8 mouse cellular contexts compared by ENCODE assay signal in the genomic region with DNA sequence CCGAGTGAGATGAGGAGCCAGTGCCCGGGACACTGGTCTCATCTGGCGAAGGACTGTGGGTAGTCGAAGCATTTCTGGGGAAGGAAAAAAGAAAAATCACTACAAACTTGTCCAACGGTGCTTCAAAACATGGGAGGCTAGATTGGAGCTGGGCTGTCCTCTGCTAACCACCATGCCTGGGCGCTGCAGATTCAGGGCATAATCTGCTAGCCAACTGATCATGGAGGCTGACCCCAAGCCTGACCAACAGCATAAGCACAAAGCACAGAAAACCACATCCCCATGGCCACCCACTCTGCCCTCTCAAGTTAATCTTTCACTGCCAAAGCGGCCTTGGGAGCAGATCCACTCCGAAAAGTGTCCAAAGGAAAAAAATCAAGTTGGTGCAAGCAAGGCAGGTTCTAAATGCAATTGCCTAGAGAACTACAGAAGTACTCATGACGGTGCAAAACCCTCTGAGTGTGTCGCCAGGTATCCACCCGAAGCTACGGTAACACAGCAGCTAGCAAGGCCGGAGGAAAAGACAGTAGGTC. TPM values are rescaled to one million over a fixed set of nuclear protein-coding genes. Genes with fewer than 3 reads are reported as not detected.
DNase-seq lines count a peak whose midpoint lies in the region; ATAC-seq and TF ChIP-seq lines count a peak whose summit lies in the region.

No protein-coding gene starts in this region.

- peak overlapping the region; percentile 91 for H3K9ac ChIP-seq in lung, embryonic 15.5 days
- H3K9ac ChIP-seq in forebrain, embryonic 13.5 days: peak overlapping the region; percentile 94
- H3K9ac ChIP-seq in lung, embryonic 16.5 days (ENCODE audit: low read length): peak overlapping the region; percentile 96
- H3K9ac ChIP-seq in stomach, embryonic 15.5 days: peak overlapping the region; percentile 95

- no peak for DNase-seq in lung, postnatal 36 days
- DNase-seq in kidney, adult 2 months: peak; percentile 86
- DNase-seq in cerebellum, adult 18-20 months: no peak

- peaks cover 30% of the 10 kb centered on the region for H3K4me1 ChIP-seq in lung, embryonic 15.5 days
- H3K4me1 ChIP-seq in bone marrow, adult 2 months (ENCODE audit: control insufficient read depth, insufficient read depth, low read length): no peaks in the 10 kb centered on the region; the same call in 1 of the 2 replicates
- H3K4me1 ChIP-seq in forebrain, embryonic 13.5 days: peaks cover 48% of the 10 kb centered on the region
- H3K4me1 ChIP-seq in kidney, adult 2 months (ENCODE audit: control insufficient read depth, insufficient read depth, low read length): peaks cover 2% of the 10 kb centered on the region; the same call in 1 of the 2 replicates
- H3K4me1 ChIP-seq in lung, embryonic 16.5 days (replicated peaks; ENCODE audit: control insufficient read depth, insufficient read depth, low read length): peaks cover 25% of the 10 kb centered on the region
- peaks cover 15% of the 10 kb centered on the region for H3K4me1 ChIP-seq in stomach, embryonic 15.5 days

- no peak for TF ChIP-seq CTCF in bone marrow, adult 2 months (IDR thresholded peaks at IDR 0.05; ENCODE audit: control insufficient read depth, insufficient read depth, low read length)
- no peak for TF ChIP-seq CTCF in kidney, adult 2 months (conservative IDR thresholded peaks at IDR 0.05; ENCODE audit: insufficient read depth, insufficient read length, low read depth, low read length)

- no peaks in the 10 kb centered on the region for H3K9me3 ChIP-seq in lung, embryonic 15.5 days
- no peaks in the 10 kb centered on the region for H3K9me3 ChIP-seq in forebrain, embryonic 13.5 days (replicated peaks)
- H3K9me3 ChIP-seq in lung, embryonic 16.5 days (ENCODE audit: control insufficient read depth, low read length): 0 out of 2 replicates have a peak, but pooled peaks cover 3% of the 10 kb centered on the region
- H3K9me3 ChIP-seq in stomach, embryonic 15.5 days: no peaks in the 10 kb centered on the region

- peaks cover 44% of the 10 kb centered on the region for H3K36me3 ChIP-seq in lung, embryonic 15.5 days
- H3K36me3 ChIP-seq in forebrain, embryonic 13.5 days (ENCODE audit: poor library complexity, severe bottlenecking): peaks cover 47% of the 10 kb centered on the region
- H3K36me3 ChIP-seq in kidney, adult 2 months (ENCODE audit: control insufficient read depth, insufficient read depth, low read length): peaks cover 6% of the 10 kb centered on the region; the same call in 1 of the 2 replicates
- H3K36me3 ChIP-seq in lung, embryonic 16.5 days (ENCODE audit: control insufficient read depth, insufficient read depth, low read length): peaks cover 25% of the 10 kb centered on the region
- peaks cover 25% of the 10 kb centered on the region for H3K36me3 ChIP-seq in stomach, embryonic 15.5 days

- under 1% methylated on average over 13 of the region's 13 CpGs for WGBS in lung, embryonic 15.5 days
- 2% methylated on average over 13 of the region's 13 CpGs for WGBS in bone marrow, adult 2 months
- WGBS in forebrain, embryonic 13.5 days: 2% methylated on average over 13 of the region's 13 CpGs
- 2% methylated on average over 13 of the region's 13 CpGs for whole genome bisulfite sequencing in kidney, adult 2 months
- WGBS in lung, embryonic 16.5 days: under 1% methylated on average over 13 of the region's 13 CpGs
- WGBS in stomach, embryonic 15.5 days: under 1% methylated on average over 13 of the region's 13 CpGs

- ATAC-seq in lung, embryonic 15.5 days (ENCODE audit: borderline replicate concordance, extremely low read depth, low FRiP score, low TSS enrichment): no peak
- no peak for ATAC-seq in forebrain, embryonic 13.5 days
- ATAC-seq in lung, embryonic 16.5 days (ENCODE audit: low read depth): peak; percentile 0; the same call in 1 of the 2 replicates
- ATAC-seq in stomach, embryonic 15.5 days (ENCODE audit: insufficient read depth, low FRiP score, low read depth): no peak

- peak overlapping the region; percentile 95 for H3K27ac ChIP-seq in lung, embryonic 15.5 days
- peak overlapping the region; percentile 97 for H3K27ac ChIP-seq in bone marrow, adult 2 months (ENCODE audit: control insufficient read depth, insufficient read depth, low read depth, low read length, poor library complexity)
- H3K27ac ChIP-seq in forebrain, embryonic 13.5 days: peak overlapping the region; percentile 95
- H3K27ac ChIP-seq in kidney, adult 2 months (ENCODE audit: insufficient read depth, low read depth, low read length): peak overlapping the region; percentile 95
- peak overlapping the region; percentile 97 for H3K27ac ChIP-seq in lung, embryonic 16.5 days (ENCODE audit: low read length)
- H3K27ac ChIP-seq in stomach, embryonic 15.5 days: peak overlapping the region; percentile 96

- H3K27me3 ChIP-seq in lung, embryonic 15.5 days: no peaks in the 10 kb centered on the region
- H3K27me3 ChIP-seq in forebrain, embryonic 13.5 days: no peaks in the 10 kb centered on the region
- no peaks in the 10 kb centered on the region for H3K27me3 ChIP-seq in kidney, adult 2 months (replicated peaks; ENCODE audit: control insufficient read depth, insufficient read depth, low read length)
- no peaks in the 10 kb centered on the region for H3K27me3 ChIP-seq in lung, embryonic 16.5 days (ENCODE audit: control insufficient read depth, insufficient read depth, low read depth, low read length)
- H3K27me3 ChIP-seq in stomach, embryonic 15.5 days (replicated peaks): no peaks in the 10 kb centered on the region

- H3K4me2 ChIP-seq in lung, embryonic 15.5 days: peak overlapping the region; percentile 70
- H3K4me2 ChIP-seq in forebrain, embryonic 13.5 days: peak overlapping the region; percentile 93
- H3K4me2 ChIP-seq in lung, embryonic 16.5 days (ENCODE audit: low read depth, low read length): peak overlapping the region; percentile 77
- peak overlapping the region; percentile 61 for H3K4me2 ChIP-seq in stomach, embryonic 15.5 days

- peak overlapping the region; percentile 78 for H3K4me3 ChIP-seq in lung, embryonic 15.5 days
- peak overlapping the region; percentile 99 for H3K4me3 ChIP-seq in bone marrow, adult 2 months (replicated peaks; ENCODE audit: control insufficient read depth, low read depth, low read length)
- H3K4me3 ChIP-seq in forebrain, embryonic 13.5 days: peak overlapping the region; percentile 94
- peak overlapping the region; percentile 93 for H3K4me3 ChIP-seq in kidney, adult 2 months (ENCODE audit: insufficient read depth, low read depth, low read length)
- H3K4me3 ChIP-seq in lung, embryonic 16.5 days (ENCODE audit: low read length): peak overlapping the region; percentile 99
- peak overlapping the region; percentile 98 for H3K4me3 ChIP-seq in stomach, embryonic 15.5 days (replicated peaks)

- no peak for TF ChIP-seq POLR2A in bone marrow, adult 2 months (IDR thresholded peaks at IDR 0.05; ENCODE audit: borderline replicate concordance, control insufficient read depth, low read depth, low read length)
- no peak for TF ChIP-seq POLR2A in kidney, adult 2 months (IDR thresholded peaks at IDR 0.05; ENCODE audit: low read depth, low read length)

RNA-seq across cellular contexts. Expression of gene Hspe1, which starts 1.0 kb away (rescaled TPM):
- polyA plus RNA-seq in lung, embryonic 15.5 days (2015; fragmentation: Nextera tagmentation; extraction: Ambion mirVana): 303 and 360 TPM in 2 replicates
- 116 and 218 TPM in 2 replicates for polyA plus RNA-seq in bone marrow, adult 2 months (2011; ENCODE audit: insufficient read depth, insufficient read length, low replicate concordance, missing spikeins)
- polyA plus RNA-seq in forebrain, embryonic 13.5 days (2015; fragmentation: Nextera tagmentation; extraction: Ambion mirVana): 360 and 397 TPM in 2 replicates
- polyA plus RNA-seq in kidney, adult 2 months (2012; rRNA removed): 46.2 and 90.1 TPM in 2 replicates
- 245 and 281 TPM in 2 replicates for polyA plus RNA-seq in lung, embryonic 16.5 days (2015; fragmentation: Nextera tagmentation; extraction: Ambion mirVana)
- 499 and 561 TPM in 2 replicates for polyA plus RNA-seq in stomach, embryonic 15.5 days (2015; fragmentation: Nextera tagmentation; extraction: Ambion mirVana)

RNA-seq across cellular contexts. Expression of gene Hspd1, which starts 1.1 kb away (rescaled TPM):
- 330 and 331 TPM in 2 replicates for polyA plus RNA-seq in lung, embryonic 15.5 days (2015; fragmentation: Nextera tagmentation; extraction: Ambion mirVana)
- polyA plus RNA-seq in bone marrow, adult 2 months (2011; ENCODE audit: insufficient read depth, insufficient read length, low replicate concordance, missing spikeins): 92.8 and 131 TPM in 2 replicates
- polyA plus RNA-seq in forebrain, embryonic 13.5 days (2015; fragmentation: Nextera tagmentation; extraction: Ambion mirVana): 333 and 363 TPM in 2 replicates
- 66.8 and 99.8 TPM in 2 replicates for polyA plus RNA-seq in kidney, adult 2 months (2012; rRNA removed)
- polyA plus RNA-seq in lung, embryonic 16.5 days (2015; fragmentation: Nextera tagmentation; extraction: Ambion mirVana): 253 and 283 TPM in 2 replicates
- 436 and 499 TPM in 2 replicates for polyA plus RNA-seq in stomach, embryonic 15.5 days (2015; fragmentation: Nextera tagmentation; extraction: Ambion mirVana)

RNA-seq across cellular contexts. Expression of gene Coq10b, which starts 34.4 kb away (rescaled TPM):
- 17.0 and 19.1 TPM in 2 replicates for polyA plus RNA-seq in lung, embryonic 15.5 days (2015; fragmentation: Nextera tagmentation; extraction: Ambion mirVana)
- 4.1 and 9.9 TPM in 2 replicates for polyA plus RNA-seq in bone marrow, adult 2 months (2011; ENCODE audit: insufficient read depth, insufficient read length, low replicate concordance, missing spikeins)
- polyA plus RNA-seq in forebrain, embryonic 13.5 days (2015; fragmentation: Nextera tagmentation; extraction: Ambion mirVana): 35.0 and 36.6 TPM in 2 replicates
- polyA plus RNA-seq in kidney, adult 2 months (2012; rRNA removed): 16.2 and 20.7 TPM in 2 replicates
- 18.0 and 19.2 TPM in 2 replicates for polyA plus RNA-seq in lung, embryonic 16.5 days (2015; fragmentation: Nextera tagmentation; extraction: Ambion mirVana)
- 20.5 and 21.2 TPM in 2 replicates for polyA plus RNA-seq in stomach, embryonic 15.5 days (2015; fragmentation: Nextera tagmentation; extraction: Ambion mirVana)

RNA-seq across cellular contexts. Expression of gene Mob4, which starts 44.1 kb away (rescaled TPM):
- polyA plus RNA-seq in lung, embryonic 15.5 days (2015; fragmentation: Nextera tagmentation; extraction: Ambion mirVana): 126 and 133 TPM in 2 replicates
- polyA plus RNA-seq in bone marrow, adult 2 months (2011; ENCODE audit: insufficient read depth, insufficient read length, low replicate concordance, missing spikeins): 15.2 and 20.8 TPM in 2 replicates
- polyA plus RNA-seq in forebrain, embryonic 13.5 days (2015; fragmentation: Nextera tagmentation; extraction: Ambion mirVana): 191 and 198 TPM in 2 replicates
- 10.3 and 16.0 TPM in 2 replicates for polyA plus RNA-seq in kidney, adult 2 months (2012; rRNA removed)
- 143 and 145 TPM in 2 replicates for polyA plus RNA-seq in lung, embryonic 16.5 days (2015; fragmentation: Nextera tagmentation; extraction: Ambion mirVana)
- 144 and 156 TPM in 2 replicates for polyA plus RNA-seq in stomach, embryonic 15.5 days (2015; fragmentation: Nextera tagmentation; extraction: Ambion mirVana)

RNA-seq across cellular contexts. Expression of gene Sf3b1, which starts 59.7 kb away (rescaled TPM):
- polyA plus RNA-seq in lung, embryonic 15.5 days (2015; fragmentation: Nextera tagmentation; extraction: Ambion mirVana): 305 and 316 TPM in 2 replicates
- 73.5 and 113 TPM in 2 replicates for polyA plus RNA-seq in bone marrow, adult 2 months (2011; ENCODE audit: insufficient read depth, insufficient read length, low replicate concordance, missing spikeins)
- polyA plus RNA-seq in forebrain, embryonic 13.5 days (2015; fragmentation: Nextera tagmentation; extraction: Ambion mirVana): 407 and 413 TPM in 2 replicates
- 24.3 and 33.6 TPM in 2 replicates for polyA plus RNA-seq in kidney, adult 2 months (2012; rRNA removed)
- polyA plus RNA-seq in lung, embryonic 16.5 days (2015; fragmentation: Nextera tagmentation; extraction: Ambion mirVana): 293 and 321 TPM in 2 replicates
- polyA plus RNA-seq in stomach, embryonic 15.5 days (2015; fragmentation: Nextera tagmentation; extraction: Ambion mirVana): 259 and 270 TPM in 2 replicates
